Mouse (Mus musculus) mouse embryonic stem cell (cell line): ENCODE measurements around the gene Gapvd1.

Experiments
- in situ Hi-C, 2 experiments: fragments of 300-500 bp; cut with MboI; formaldehyde crosslinking; loops; 1 replicate in 1 of 2; 3 replicates in 1 of 2; pipeline ENCODE4 v1.14.3; 2019 to 2020; ENCODE audit warnings: low sequenced_read_pairs in 2 of 2, low pct_unique_long_range_greater_than_20kb in 1 of 2, mixed read lengths in 1 of 2; ENCODE audit not compliant: unreplicated experiment in 1 of 2

The Gapvd1 gene

DNA sequence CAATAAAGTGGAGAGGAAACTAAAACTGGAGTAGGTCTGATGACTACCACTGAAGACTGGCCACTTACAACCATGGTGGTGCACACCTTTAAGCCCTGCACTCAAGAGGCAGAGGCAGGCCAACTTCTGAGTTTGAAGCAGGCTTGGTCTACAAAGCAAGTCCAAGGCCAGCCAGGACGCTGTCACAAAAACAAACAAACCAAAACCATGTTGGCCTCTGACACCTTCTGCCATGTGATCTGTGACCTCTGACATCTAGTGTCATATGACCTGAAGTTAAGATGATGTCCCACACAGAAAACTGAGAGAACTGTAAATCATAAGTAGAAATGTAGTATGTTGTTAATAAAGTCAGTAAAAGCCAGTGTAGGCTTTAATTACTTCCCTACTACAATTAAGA lies 17.1 kb downstream of the Gapvd1 start:
- in situ Hi-C loops: no loop called here

DNA sequence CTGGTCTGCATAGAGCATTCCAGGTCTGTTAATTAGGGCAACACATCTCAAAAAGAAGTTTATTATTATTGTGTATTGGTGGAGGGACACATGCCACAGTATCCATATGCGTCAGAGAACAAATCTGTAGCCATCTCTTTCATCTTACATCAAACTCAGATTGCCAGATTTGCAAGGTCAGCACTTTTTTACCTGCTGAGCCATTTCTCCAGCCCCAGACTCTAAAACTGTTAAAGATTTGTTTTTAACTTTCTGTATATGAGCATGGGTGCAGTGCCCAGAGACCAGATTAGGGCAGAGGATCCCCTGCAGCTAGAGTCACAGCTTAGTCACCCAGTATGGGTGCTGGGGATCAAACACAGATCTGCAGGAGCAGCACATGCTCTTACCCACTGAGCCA lies 18.4 kb downstream of the Gapvd1 start:
- in situ Hi-C loops: no loop called here

DNA sequence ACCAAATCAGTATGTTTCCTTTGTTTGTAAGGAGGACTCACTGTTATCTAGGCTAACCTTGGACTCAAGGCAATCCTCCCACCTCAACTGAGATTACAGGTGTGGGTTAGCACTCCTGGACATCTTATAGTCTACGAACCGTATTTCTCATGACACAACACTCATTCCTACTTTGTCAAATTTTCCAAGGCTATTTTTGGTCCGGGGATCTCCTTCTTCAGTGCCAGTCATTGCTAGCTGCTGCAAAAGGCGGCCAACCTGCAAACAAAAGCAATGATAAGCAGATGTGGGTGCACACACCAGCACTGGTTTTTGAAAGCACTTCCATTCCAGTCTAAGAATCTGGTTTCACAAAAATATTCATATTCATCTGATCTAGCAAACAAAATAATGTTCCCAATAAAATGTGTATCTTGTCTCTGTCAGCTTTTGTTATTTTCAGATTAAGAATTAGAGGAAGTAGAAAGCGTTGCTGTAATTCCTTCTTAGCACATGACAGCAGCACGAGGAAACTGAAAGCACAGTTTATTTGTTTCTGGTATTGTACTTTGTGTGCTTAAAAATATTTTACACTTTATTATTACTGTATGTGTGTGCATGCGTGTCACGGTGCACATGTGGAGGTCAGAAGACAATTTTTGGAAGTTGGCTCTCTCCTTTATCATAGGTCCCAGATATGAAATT lies 27.8 kb downstream of the Gapvd1 start:
- in situ Hi-C loops: no loop called here

- in situ Hi-C loops: no loop called here
These were observed 29.8 kb downstream of the Gapvd1 start for GRCm38 (mm10) chr2:34725269-34725668.

DNA sequence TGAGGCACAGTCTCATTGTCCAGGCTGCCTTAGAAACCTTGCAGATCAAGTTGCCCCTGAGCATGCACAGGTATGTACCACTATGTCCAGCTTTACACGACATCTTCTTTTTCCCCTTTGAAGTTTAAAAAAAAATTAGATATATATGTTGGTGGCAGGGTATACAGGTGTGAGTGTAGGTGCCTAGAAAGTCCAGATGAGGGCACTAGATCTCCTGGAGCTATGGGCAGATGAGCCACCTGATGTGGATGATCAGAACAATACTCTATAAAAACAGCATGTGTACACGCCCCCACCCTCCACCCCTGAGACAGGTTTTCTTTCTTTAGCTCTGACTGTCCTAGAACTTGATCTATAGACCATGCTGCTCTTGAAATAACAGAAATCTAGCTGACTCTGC lies 36.8 kb downstream of the Gapvd1 start:
- in situ Hi-C loops: no loop called here

GRCm38 (mm10) chr2:34711904-34712303 lies 43.1 kb downstream of the Gapvd1 start:
- in situ Hi-C loops: no loop called here

- in situ Hi-C loops: no loop called here
These were observed 46.4 kb downstream of the Gapvd1 start for GRCm38 (mm10) chr2:34708675-34709074.

GRCm38 (mm10) chr2:34696592-34696991 lies 58.4 kb downstream of the Gapvd1 start:
- in situ Hi-C loops: no loop called here

GRCm38 (mm10) chr2:34692861-34693260 lies 62.2 kb downstream of the Gapvd1 start:
- in situ Hi-C loops: no loop called here

DNA sequence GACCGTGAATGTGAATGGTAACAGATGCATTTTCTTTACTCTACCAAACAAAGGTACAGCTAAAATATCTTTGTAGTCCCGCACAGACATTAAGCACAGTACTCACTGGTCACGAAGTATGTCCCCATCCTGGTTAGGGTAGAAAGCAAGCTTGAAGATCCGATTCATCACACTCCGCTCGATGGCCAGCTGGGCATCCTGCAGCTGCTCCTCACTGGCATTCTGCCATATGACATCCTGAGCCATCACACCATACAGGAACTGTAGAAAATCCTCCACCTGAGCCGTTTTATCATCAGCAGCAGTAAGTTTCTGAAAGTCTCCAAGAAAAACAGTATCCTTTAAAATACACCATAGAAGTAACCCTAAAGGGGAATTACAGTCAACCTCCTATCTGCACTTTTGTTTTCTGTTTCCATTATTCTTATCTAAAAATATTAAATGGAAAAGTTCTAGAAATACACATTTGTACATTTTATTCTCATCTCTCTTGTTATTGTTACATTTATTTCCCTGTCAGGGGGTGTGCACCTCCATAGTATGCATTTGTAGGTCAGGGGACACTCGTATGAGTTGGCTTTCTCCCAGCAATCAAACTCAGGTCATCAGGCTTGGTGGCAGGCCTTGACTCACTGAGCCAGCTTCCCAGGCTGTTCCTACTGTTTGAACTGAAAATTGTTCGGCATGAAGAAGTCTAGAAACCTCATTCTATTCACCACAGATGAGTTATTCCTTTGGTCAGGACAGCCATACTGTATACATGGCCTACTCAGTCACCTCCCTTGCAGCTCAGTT lies 70.8 kb downstream of the Gapvd1 start:
- in situ Hi-C loops: no loop called here

- in situ Hi-C loops: no loop called here
These were observed 77.1 kb downstream of the Gapvd1 start for GRCm38 (mm10) chr2:34677976-34678375.

GRCm38 (mm10) chr2:34677061-34677460 lies 78.0 kb downstream of the Gapvd1 start:
- in situ Hi-C loops: no loop called here

DNA sequence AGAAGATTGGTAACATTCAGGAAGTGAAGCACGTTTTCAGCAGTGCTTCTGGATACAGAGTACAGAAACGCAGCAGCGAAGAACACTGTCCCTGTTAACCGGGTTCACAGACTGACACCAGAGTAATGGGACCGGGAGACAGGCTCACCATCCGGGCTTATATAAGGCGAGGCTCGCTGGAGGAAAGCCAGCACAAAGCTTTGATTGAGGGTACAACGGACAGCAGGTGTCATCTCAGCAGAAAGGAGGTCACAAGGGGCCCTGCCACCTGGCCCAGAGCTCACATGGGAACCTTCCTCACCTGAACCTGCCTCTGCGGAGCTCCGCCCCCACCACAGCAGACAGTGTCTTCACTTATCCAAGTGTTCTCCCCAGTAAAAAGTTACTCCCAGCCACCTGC lies 81.2 kb downstream of the Gapvd1 start:
- in situ Hi-C loops: no loop called here

DNA sequence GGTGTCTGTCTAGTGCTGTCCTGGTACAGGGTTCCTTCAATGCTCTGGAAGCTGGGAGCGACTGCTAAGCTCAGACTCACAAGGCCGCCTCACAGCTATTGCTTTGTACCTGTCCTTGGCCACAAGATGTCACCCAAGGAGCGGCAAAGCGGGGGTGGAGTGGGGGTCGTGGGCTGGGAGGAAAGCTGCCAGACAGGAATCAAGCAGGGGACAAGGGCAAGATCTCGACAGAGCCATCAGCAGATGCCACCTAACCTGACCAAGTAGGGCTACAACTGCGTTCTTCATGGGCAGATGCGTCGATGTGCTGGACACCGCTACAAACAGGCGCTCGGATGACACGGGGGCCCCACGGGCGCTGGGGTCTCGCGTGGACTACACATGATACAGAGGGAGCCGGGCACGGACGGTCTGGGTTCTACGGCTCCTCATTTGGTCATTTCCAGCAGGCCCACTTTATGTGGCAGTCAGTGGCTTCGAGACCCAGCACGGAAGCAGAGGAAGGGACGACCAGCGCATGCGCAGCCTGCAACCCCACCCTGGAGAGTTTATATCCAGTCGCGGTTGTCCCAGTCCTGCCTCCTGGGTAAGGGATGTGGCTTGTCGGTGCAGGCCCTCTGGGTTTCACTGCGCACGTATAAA lies 83.5 kb downstream of the Gapvd1 start:
- in situ Hi-C loops: no loop called here

DNA sequence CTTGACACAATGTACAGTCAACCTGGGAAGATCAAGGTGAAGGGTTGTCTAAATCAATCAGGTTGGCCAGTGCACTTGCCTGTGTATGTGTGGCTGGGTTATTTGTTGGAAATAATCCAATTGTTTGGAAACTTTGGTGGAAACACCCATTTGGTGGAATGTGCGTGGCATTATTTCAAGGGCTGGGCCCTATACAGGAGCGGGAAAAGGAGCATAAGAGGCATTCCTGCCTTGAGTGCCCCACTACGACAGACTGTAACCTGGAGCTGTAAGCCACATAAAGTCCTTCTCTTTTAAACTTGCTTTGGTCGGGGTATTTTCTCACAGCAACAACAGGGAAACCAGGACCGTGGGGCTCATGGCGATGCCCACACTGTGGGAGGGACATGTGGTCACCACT lies 84.6 kb downstream of the Gapvd1 start:
- in situ Hi-C loops: no loop called here

GRCm38 (mm10) chr2:34669203-34669746 lies 85.8 kb downstream of the Gapvd1 start:
- in situ Hi-C loops: no loop called here

GRCm38 (mm10) chr2:34668440-34669191 lies 86.4 kb downstream of the Gapvd1 start:
- in situ Hi-C loops: no loop called here

DNA sequence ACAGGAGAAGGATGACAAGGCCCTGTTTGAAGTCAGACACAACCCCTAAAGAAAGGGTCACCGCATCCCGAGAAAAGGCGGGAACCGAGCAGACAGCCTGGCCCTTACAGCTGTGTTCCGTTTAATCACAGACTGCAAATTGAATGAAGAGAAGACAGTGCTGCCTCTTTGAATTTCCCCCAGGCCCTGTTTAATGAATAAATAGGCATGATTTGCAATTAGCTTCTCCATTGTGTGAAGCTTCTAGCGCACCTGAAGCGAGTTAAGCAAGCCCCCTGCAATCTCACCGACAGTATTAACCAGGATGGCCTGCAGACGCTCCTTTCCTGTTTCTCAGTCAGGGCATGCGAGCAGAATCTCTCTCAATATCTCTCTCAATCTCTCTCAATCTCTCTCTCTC lies 87.2 kb downstream of the Gapvd1 start:
- in situ Hi-C loops: no loop called here

DNA sequence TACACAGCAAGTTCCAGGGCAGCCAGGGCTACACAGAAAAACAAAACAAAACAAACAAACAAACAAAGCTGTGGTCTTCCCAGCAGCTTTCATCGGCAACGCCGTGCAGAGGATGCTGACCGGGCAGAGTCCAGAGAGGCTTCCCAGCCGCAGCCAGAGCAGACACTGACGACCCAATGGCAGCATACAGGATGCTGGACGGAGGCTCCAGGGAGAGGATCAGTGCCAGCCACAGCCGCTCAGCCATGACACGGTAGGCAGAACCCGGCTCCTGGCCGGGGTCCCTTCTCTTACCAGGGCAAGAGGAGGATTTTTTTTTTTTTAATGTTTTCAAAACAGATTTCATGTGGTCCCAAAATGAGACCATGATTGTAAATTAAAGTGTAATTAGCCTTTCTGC lies 107.6 kb downstream of the Gapvd1 start:
- in situ Hi-C loops: no loop called here
